Mouse (Mus musculus): Measurements from ENCODE around the gene Ip6k3. TPM values are rescaled to one million over a fixed set of nuclear protein-coding genes. Genes with fewer than 3 reads are reported as not detected.

Ip6k3 gene
- polyA plus RNA-seq, 1 experiment from 2014 or later = 0.35 TPM

DNA sequence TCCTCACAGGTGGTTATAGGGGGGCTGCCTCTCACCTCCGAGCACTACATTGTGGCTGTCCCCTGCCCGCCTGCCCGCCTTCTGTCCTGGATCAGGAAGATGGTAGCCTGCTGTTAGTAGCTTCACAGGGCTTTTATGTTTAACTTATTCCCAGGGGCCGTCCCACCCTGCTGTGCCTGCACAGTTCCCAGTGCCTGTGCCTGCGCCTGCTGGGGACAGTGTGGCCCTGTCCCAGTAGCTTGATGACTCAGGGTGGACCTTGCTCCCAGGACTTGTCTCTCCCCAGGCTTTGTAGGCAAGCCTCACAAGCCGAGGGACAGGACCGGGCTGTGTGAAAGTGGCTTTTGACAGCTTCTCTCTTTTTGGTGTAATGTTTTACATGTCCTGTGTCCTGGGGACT is 45.8 kb downstream of the Ip6k3 start:
- no peak overlapping the region for H3K4me2 ChIP-seq
- 87% methylated on average over 7 of the region's 7 CpGs for WGBS
- peaks cover 3% of the 10 kb centered on the region; the same call in 1 of the 2 replicates for H3K27me3 ChIP-seq
- H3K27ac ChIP-seq = no peak overlapping the region
- H3K9me3 ChIP-seq (replicated peaks) = no peaks in the 10 kb centered on the region
- peaks cover 15% of the 10 kb centered on the region for H3K4me1 ChIP-seq (replicated peaks)
- no peak overlapping the region for H3K4me3 ChIP-seq
- no peak for ATAC-seq (replicated peaks; ENCODE audit: insufficient number of reproducible peaks, insufficient read depth, low FRiP score, low read depth)
- peaks cover 22% of the 10 kb centered on the region for H3K36me3 ChIP-seq
- no peak overlapping the region for H3K9ac ChIP-seq

- H3K9me3 ChIP-seq (replicated peaks) = no peaks in the 10 kb centered on the region
- H3K36me3 ChIP-seq = peaks cover 22% of the 10 kb centered on the region
- H3K4me1 ChIP-seq (replicated peaks) = peaks cover 15% of the 10 kb centered on the region
- WGBS = 63% methylated on average over 14 of the region's 14 CpGs
- H3K27me3 ChIP-seq = peaks cover 3% of the 10 kb centered on the region; the same call in 1 of the 2 replicates
- H3K9ac ChIP-seq = no peak overlapping the region
- H3K4me3 ChIP-seq = no peak overlapping the region
- no peak overlapping the region for H3K27ac ChIP-seq
- no peak overlapping the region for H3K4me2 ChIP-seq
- no peak for ATAC-seq (replicated peaks; ENCODE audit: insufficient number of reproducible peaks, insufficient read depth, low FRiP score, low read depth)
These were observed 46.3 kb downstream of the Ip6k3 start for GRCm38 (mm10) chr17:27121266-27121665.

DNA sequence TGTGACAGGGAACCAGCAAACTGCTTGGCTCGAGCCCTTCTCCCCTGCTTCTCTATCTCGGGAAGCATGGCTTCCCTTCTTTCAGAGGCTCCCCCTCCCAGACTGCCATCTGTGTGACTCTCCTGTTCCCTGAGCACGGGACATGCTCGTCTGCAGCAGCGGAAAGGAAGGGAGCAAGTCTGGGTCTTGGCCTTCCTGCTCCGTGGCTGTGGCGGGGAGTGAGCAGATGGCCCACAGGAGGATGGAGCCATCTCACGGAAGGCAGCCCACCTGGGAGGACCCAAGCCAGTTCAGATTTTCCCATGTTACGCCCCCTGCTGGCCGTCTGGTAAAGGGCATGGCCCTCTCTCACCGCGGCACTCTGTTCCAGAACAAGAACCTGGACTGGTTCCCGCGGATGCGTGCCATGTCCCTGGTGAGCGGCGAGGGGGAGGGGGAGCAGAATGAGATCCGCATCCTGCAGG is 47.0 kb downstream of the Ip6k3 start:
- H3K9ac ChIP-seq = no peak overlapping the region
- H3K27ac ChIP-seq = no peak overlapping the region
- peaks cover 24% of the 10 kb centered on the region for H3K36me3 ChIP-seq
- H3K27me3 ChIP-seq = peaks cover 3% of the 10 kb centered on the region; the same call in 1 of the 2 replicates
- H3K4me1 ChIP-seq (replicated peaks) = peaks cover 15% of the 10 kb centered on the region
- H3K4me3 ChIP-seq = no peak overlapping the region
- WGBS = 20% methylated on average over 18 of the region's 18 CpGs
- H3K4me2 ChIP-seq = no peak overlapping the region
- no peaks in the 10 kb centered on the region for H3K9me3 ChIP-seq (replicated peaks)
- ATAC-seq (replicated peaks; ENCODE audit: insufficient number of reproducible peaks, insufficient read depth, low FRiP score, low read depth) = no peak

DNA sequence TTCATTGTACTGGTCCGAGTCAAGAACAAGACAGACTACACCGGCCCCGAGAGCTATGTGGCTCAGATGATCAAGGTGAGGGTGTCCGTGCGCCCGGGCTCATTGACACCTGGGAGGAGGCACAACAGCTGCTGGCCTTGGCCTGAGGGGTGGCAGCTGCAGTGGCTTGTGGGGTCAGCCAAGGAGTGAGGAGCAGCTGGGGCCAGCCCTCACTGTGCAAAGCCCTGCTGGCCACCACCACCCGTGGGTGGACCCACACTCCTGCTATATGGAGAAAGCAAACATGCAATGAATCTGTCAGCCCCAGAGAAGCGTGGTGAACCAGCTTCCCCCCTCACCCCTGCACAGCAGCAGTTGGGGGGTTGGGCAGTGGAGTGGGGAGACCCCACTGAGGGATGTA is 47.6 kb downstream of the Ip6k3 start:
- peaks cover 3% of the 10 kb centered on the region; the same call in 1 of the 2 replicates for H3K27me3 ChIP-seq
- H3K9me3 ChIP-seq (replicated peaks) = no peaks in the 10 kb centered on the region
- 73% methylated on average over 8 of the region's 8 CpGs for WGBS
- H3K4me1 ChIP-seq (replicated peaks) = peaks cover 15% of the 10 kb centered on the region
- no peak overlapping the region for H3K9ac ChIP-seq
- no peak for ATAC-seq (replicated peaks; ENCODE audit: insufficient number of reproducible peaks, insufficient read depth, low FRiP score, low read depth)
- no peak overlapping the region for H3K4me3 ChIP-seq
- no peak overlapping the region for H3K4me2 ChIP-seq
- H3K36me3 ChIP-seq = peaks cover 24% of the 10 kb centered on the region
- no peak overlapping the region for H3K27ac ChIP-seq

DNA sequence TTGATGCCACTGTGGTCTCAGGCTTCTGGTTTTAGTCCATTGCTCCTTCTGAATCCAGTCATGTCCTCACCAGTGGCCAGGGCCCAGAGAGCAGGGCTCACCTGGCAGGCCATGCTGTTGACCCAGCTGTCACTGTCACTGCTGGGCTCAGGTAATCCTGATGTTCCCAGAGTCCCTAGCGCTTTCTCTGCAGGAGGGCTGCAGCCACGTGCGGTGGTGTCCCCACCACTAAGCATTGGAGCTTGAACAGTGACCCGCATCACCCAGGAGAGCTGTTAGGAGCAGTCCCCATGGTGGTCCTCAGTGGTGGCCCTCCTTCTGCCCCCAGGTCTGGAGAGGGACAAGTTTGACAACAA is 48.1 kb downstream of the Ip6k3 start:
- H3K4me3 ChIP-seq = no peak overlapping the region
- 78% methylated on average over 4 of the region's 4 CpGs for WGBS
- no peaks in the 10 kb centered on the region for H3K9me3 ChIP-seq (replicated peaks)
- no peak for ATAC-seq (replicated peaks; ENCODE audit: insufficient number of reproducible peaks, insufficient read depth, low FRiP score, low read depth)
- no peak overlapping the region for H3K27ac ChIP-seq
- H3K4me1 ChIP-seq (replicated peaks) = peaks cover 13% of the 10 kb centered on the region
- H3K27me3 ChIP-seq = peaks cover 3% of the 10 kb centered on the region; the same call in 1 of the 2 replicates
- peaks cover 24% of the 10 kb centered on the region for H3K36me3 ChIP-seq
- H3K4me2 ChIP-seq = no peak overlapping the region
- no peak overlapping the region for H3K9ac ChIP-seq

DNA sequence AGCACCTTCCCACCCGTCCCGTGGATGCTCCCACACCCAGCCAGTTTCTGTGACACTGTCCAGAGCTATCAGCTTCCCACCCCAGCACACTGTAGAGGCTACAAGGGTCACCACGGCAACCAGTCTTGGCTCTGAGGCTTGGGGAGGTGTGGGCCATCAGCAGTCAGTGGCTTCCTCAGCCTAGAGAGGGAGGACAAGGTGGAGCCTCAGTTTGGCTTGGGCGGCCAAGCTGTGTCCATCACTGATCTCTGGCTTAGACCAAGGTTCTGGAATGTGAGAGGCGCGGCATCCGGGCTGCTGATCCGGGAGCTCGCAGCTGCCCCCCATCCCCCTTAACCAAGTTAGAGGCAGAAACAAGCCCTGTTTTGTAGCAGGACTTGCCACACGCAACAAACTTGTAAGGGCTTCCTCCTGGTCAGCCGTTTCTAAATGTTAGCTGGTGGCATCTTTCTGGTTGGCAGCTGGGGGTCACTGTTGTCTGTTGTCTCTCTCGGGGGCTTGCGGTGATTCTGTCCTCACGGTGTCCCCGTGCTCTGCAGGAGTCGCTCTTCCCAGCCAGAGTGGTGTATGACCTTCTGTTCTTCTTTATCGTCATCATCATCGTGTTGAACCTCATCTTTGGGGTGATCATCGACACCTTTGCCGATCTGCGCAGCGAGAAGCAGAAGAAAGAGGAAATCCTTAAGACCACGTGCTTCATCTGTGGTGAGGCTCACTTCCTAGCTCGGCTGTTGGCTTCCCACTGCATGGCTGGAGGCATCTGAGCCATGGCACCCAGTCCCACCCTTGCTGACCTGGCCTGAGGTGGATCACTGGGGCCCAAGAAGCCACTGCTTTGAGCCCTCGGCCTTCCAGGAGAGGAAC is 48.7 kb downstream of the Ip6k3 start:
- Histone ChIP-seq H3K9me3 (replicated peaks) (no peaks in the 10 kb centered on the region), H3K27ac (no peak overlapping the region), H3K9ac (no peak overlapping the region), H3K36me3 (peaks cover 20% of the 10 kb centered on the region), H3K4me1 (replicated peaks) (peaks cover 13% of the 10 kb centered on the region), H3K27me3 (peaks cover 3% of the 10 kb centered on the region; the same call in 1 of the 2 replicates), H3K4me3 (no peak overlapping the region), H3K4me2 (no peak overlapping the region)
- no peak for ATAC-seq (replicated peaks; ENCODE audit: insufficient number of reproducible peaks, insufficient read depth, low FRiP score, low read depth)
- WGBS = 70% methylated on average over 25 of the region's 25 CpGs

GRCm38 (mm10) chr17:27110072-27110471 is 57.5 kb downstream of the Ip6k3 start:
- Histone ChIP-seq H3K27ac (no peak overlapping the region), H3K4me1 (replicated peaks) (no peaks in the 10 kb centered on the region), H3K4me2 (no peak overlapping the region), H3K27me3 (no peaks in the 10 kb centered on the region), H3K4me3 (no peak overlapping the region), H3K9me3 (replicated peaks) (no peaks in the 10 kb centered on the region), H3K36me3 (no peaks in the 10 kb centered on the region), H3K9ac (no peak overlapping the region)
- 86% methylated on average over 7 of the region's 7 CpGs for WGBS
- ATAC-seq (replicated peaks; ENCODE audit: insufficient number of reproducible peaks, insufficient read depth, low FRiP score, low read depth) = no peak

DNA sequence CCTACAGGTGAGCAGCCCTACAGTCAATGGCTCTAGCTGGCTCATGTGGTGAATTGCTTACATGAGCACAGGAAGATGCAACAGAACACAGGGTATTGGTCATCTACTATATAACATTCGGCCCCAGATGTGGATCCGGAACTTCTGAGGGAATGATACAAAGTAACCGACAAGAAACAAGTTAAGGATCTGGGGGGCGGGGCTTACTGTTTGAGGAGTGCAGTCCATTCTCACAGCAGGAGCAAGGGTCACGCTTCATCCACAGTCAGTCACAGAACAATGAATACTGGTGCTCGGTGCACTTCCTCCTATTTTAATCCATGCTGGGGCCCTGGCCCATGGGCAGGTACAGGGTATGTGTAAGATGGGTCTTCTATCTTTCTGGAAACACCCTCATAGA is 59.7 kb downstream of the Ip6k3 start:
- Histone ChIP-seq H3K4me1 (replicated peaks) (no peaks in the 10 kb centered on the region), H3K27me3 (no peaks in the 10 kb centered on the region), H3K9me3 (replicated peaks) (no peaks in the 10 kb centered on the region), H3K36me3 (no peaks in the 10 kb centered on the region), H3K4me3 (no peak overlapping the region), H3K9ac (no peak overlapping the region), H3K27ac (no peak overlapping the region), H3K4me2 (no peak overlapping the region)
- WGBS = 76% methylated on average over 6 of the region's 6 CpGs
- no peak for ATAC-seq (replicated peaks; ENCODE audit: insufficient number of reproducible peaks, insufficient read depth, low FRiP score, low read depth)

- no peaks in the 10 kb centered on the region for H3K36me3 ChIP-seq
- H3K9ac ChIP-seq = no peak overlapping the region
- no peak overlapping the region for H3K4me3 ChIP-seq
- no peak for ATAC-seq (replicated peaks; ENCODE audit: insufficient number of reproducible peaks, insufficient read depth, low FRiP score, low read depth)
- H3K27ac ChIP-seq = no peak overlapping the region
- no peaks in the 10 kb centered on the region for H3K4me1 ChIP-seq (replicated peaks)
- no peak overlapping the region for H3K4me2 ChIP-seq
- 79% methylated on average over 9 of the region's 9 CpGs for WGBS
- H3K9me3 ChIP-seq (replicated peaks) = no peaks in the 10 kb centered on the region
- H3K27me3 ChIP-seq = no peaks in the 10 kb centered on the region
These were observed 60.9 kb downstream of the Ip6k3 start for GRCm38 (mm10) chr17:27106745-27107144.

DNA sequence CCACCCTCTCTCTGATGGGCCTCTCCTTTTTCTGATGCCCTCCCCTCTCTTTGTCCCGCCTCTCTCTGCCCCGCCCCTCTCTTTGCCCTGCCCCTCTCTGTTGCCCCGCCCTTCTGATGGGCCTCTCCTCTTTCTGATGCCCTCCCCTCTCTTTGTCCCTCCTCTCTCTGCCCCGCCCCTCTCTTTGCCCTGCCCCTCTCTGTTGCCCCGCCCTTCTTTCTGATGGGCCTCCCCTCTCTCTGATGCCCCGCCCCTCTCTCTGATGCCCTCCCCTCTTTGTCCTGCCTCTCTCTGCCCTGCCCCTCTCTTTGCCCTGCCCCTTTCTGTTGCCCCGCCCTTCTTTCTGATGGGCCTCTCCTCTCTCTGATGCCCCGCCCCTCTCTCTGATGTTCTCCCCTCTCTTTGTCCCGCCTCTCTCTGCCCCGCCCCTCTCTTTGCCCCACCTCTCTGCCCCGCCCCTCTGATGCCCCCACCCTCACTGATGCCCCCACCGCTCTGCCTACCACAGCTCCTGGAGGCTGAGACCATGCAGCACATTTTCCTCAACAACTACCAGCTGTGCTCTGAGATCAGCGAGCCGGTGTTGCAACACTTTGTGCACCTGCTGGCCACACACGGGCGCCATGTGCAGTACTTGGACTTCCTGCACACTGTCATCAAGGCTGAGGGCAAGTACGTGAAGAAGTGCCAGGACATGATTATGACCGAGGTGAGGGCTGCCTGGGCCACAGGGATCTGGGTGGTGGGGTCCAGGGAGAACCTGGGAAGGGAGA is 61.7 kb downstream of the Ip6k3 start:
- Histone ChIP-seq H3K27ac (no peak overlapping the region), H3K4me3 (no peak overlapping the region), H3K36me3 (no peaks in the 10 kb centered on the region), H3K4me1 (replicated peaks) (no peaks in the 10 kb centered on the region), H3K9ac (no peak overlapping the region), H3K4me2 (no peak overlapping the region), H3K9me3 (replicated peaks) (no peaks in the 10 kb centered on the region), H3K27me3 (no peaks in the 10 kb centered on the region)
- WGBS = 77% methylated on average over 15 of the region's 18 CpGs
- no peak for ATAC-seq (replicated peaks; ENCODE audit: insufficient number of reproducible peaks, insufficient read depth, low FRiP score, low read depth)

- 58% methylated on average over 5 of the region's 5 CpGs for whole genome bisulfite sequencing
- H3K27ac ChIP-seq = no peak overlapping the region
- no peak overlapping the region for H3K4me3 ChIP-seq
- H3K9ac ChIP-seq = no peak overlapping the region
- H3K9me3 ChIP-seq (replicated peaks) = no peaks in the 10 kb centered on the region
- no peaks in the 10 kb centered on the region for H3K36me3 ChIP-seq
- no peak overlapping the region for H3K4me2 ChIP-seq
- H3K4me1 ChIP-seq (replicated peaks) = no peaks in the 10 kb centered on the region
- ATAC-seq (replicated peaks; ENCODE audit: insufficient number of reproducible peaks, insufficient read depth, low FRiP score, low read depth) = no peak
- no peaks in the 10 kb centered on the region for H3K27me3 ChIP-seq
These were observed 65.9 kb downstream of the Ip6k3 start for GRCm38 (mm10) chr17:27101675-27102074.

All from heart, embryonic 15.5 days (tissue).